Mouse (Mus musculus) hindbrain, embryonic 15.5 days (tissue): ENCODE data around the gene Usp32. TPM values are rescaled to one million over a fixed set of nuclear protein-coding genes. Genes with fewer than 3 reads are reported as not detected.

ENCODE experiments used
- ATAC-seq: fragments of 200-750 bp; cut with Nextera tagmentation; 2 replicates; pipeline ENCODE4 v1.8.0; 2017; ENCODE audit warnings: low read depth, moderate number of reproducible peaks, moderate TSS enrichment; ENCODE audit not compliant: low FRiP score
- H3K27ac ChIP-seq: fragments of 300-500 bp; sonication (generic); replicated peaks from 2 replicates; pipeline ENCODE4 v1.5.1; 2015; ENCODE audit warnings: mild to moderate bottlenecking, inconsistent platforms
- H3K27me3 ChIP-seq: fragments of 300-500 bp; sonication (generic); 2 replicates; pipeline ENCODE4 v1.6.1; 2015; ENCODE audit warnings: control low read depth, inconsistent platforms
- H3K36me3 ChIP-seq: fragments of 300-500 bp; sonication (generic); 2 replicates; pipeline ENCODE4 v1.6.1; 2015; ENCODE audit warnings: control low read depth, inconsistent platforms
- H3K4me1 ChIP-seq: fragments of 300-500 bp; sonication (generic); replicated peaks from 2 replicates; pipeline ENCODE4 v1.6.1; 2015; ENCODE audit warnings: control low read depth, inconsistent platforms
- H3K4me2 ChIP-seq: fragments of 300-500 bp; sonication (generic); 2 replicates; pipeline ENCODE4 v1.6.1; 2015; ENCODE audit warnings: moderate library complexity, mild to moderate bottlenecking, inconsistent platforms
- H3K4me3 ChIP-seq: fragments of 300-500 bp; sonication (generic); 2 replicates; pipeline ENCODE4 v1.5.1; 2015; ENCODE audit warnings: mild to moderate bottlenecking, inconsistent platforms
- H3K9ac ChIP-seq: fragments of 300-500 bp; sonication (generic); 2 replicates; pipeline ENCODE4 v1.6.1; 2015; ENCODE audit warnings: inconsistent platforms
- H3K9me3 ChIP-seq: fragments of 300-500 bp; sonication (generic); 2 replicates; pipeline ENCODE4 v1.6.1; 2016; ENCODE audit warnings: control low read depth, inconsistent platforms
- WGBS: fragments of 180-500 bp; shearing (Covaris S2); methylation state at CpG from one replicate; pipeline ENCODE4 v1.1.7; 2015; 5-methylcytosine and 5-hydroxymethylcytosine counted together
- polyA plus RNA-seq: library from polyadenylated mRNA; unstranded; fragments of >200 nt; fragmentation: Nextera tagmentation; extraction: Ambion mirVana; gene quantifications from 2 replicates; pipeline ENCODE4 v1.2.1, GENCODE M21; 2015

The Usp32 gene
- 10.6 and 11.9 TPM in 2 replicates for polyA plus RNA-seq

DNA sequence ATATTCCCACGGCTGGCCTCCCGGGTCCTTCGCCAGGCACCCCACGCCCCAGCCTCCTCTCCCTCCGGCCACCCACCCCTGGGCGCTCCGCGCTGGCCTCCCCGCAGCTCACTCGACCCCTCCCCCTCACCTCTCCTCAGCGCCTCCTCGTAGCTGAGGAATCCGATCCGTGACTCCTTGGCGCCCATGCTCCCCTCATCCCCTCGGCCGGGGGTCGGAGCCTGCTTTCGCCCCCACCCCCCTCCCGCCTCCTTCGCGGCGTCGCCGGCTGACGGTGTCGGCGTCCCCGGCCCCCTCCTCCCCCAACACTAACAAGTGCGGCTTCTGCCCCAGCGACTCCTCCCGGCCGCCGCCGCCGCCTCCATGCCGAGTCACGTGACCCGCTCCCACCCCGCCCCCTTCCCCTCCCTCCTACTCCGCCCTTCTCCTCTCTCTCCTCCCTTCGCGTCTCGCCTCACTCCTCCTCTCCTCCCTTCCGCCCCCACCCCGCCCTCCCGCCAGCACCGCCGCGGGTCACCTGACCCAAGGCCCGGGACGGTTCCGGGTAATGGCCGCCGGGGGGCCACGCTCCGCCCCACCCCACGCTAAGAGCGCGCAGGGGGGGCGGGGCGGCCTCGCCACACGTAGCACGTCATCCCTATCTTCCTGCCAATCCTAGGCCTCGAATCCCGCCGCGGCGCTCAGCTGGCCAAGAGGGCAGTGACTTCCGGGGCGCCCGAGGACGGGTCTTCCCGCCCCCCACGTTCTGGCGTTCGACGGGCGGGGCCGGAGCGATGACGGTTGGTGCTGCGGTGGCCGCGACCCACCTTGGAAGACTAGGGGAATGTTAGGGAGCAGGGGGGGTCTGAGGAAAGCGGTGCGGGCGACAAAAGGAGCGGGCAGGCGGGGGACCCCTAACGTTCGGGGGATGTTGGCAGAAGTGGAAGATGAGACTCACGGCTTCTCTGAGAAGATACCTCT is at the start of gene Usp32:
Usp32 (minus strand) TSS at position 581 of the 960 bp plus-strand sequence.
- Histone ChIP-seq H3K4me1 (peaks cover 29% of the 10 kb centered on the region), H3K36me3 (no peaks in the 10 kb centered on the region), H3K9ac (peak within 1 kb of the TSS; percentile 90), H3K4me2 (peak within 1 kb of the TSS; percentile 67), H3K4me3 (peak within 1 kb of the TSS; percentile 87), H3K27me3 (no peaks in the 10 kb centered on the region), H3K9me3 (no peaks in the 10 kb centered on the region), H3K27ac (peak within 1 kb of the TSS; percentile 94)
- WGBS: under 1% methylated on average over 72 of the region's 94 CpGs
- peak; percentile 98 for ATAC-seq

DNA sequence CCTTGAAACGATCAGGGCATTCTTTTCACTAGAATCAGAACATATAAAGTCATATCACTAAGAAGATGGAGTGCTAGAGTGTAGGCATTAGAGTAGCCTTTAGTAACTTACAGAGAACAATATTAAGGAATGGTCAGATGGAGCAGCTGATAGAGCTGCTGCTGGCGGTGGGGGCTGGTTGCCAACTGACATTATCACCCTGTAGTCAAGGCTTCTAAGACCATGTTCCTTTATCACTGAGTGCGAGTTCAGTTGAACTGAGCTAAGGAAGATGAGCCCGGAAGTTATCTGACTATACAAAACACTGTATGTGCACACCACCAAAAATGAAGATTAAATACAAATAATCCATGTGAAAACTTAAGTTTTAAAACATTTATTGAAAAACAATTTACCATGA is 49.1 kb upstream of the Usp32 start:
- H3K4me2 ChIP-seq: no peak overlapping the region
- H3K4me1 ChIP-seq: no peaks in the 10 kb centered on the region
- no peak overlapping the region for H3K27ac ChIP-seq
- no peak overlapping the region for H3K4me3 ChIP-seq
- H3K9me3 ChIP-seq: no peaks in the 10 kb centered on the region
- no peak for ATAC-seq
- H3K27me3 ChIP-seq: no peaks in the 10 kb centered on the region
- WGBS: 92% methylated on average over 4 of the region's 4 CpGs
- H3K36me3 ChIP-seq: peaks cover 48% of the 10 kb centered on the region
- H3K9ac ChIP-seq: no peak overlapping the region

DNA sequence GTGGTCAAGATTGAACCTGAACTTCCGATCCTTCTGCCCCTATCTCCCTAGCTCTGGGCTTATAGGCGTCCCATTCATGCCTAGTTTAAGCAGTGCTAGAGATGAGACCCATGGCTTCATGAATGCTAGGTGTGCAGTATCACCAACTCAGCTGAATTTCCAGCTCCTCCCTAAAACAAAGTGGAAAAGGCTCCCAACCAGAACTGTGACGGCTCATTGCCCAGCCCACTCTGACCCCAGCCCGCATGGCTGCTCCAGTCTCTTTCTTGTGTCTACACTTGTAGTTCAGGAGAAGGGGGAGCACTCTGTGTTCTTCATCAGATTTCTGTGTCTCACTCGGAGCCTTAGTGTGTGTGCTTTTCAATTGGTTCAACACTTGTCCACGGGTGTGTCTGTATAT is 44.9 kb upstream of the Usp32 start:
- peaks cover 15% of the 10 kb centered on the region; the same call in 1 of the 2 replicates for H3K36me3 ChIP-seq

GRCm38 (mm10) chr11:85184082-85184481 is 44.1 kb upstream of the Usp32 start:
- WGBS: 70% methylated on average over 5 of the region's 5 CpGs
- peaks cover 6% of the 10 kb centered on the region for H3K4me1 ChIP-seq

More for the DNA sequence above, 44.9 kb upstream of the Usp32 start:
- H3K4me3 ChIP-seq: no peak overlapping the region
- no peak for ATAC-seq
- WGBS: 85% methylated on average over 6 of the region's 6 CpGs
- H3K9ac ChIP-seq: no peak overlapping the region
- no peak overlapping the region for H3K27ac ChIP-seq
- peaks cover 6% of the 10 kb centered on the region for H3K4me1 ChIP-seq
- H3K9me3 ChIP-seq: no peaks in the 10 kb centered on the region
- no peaks in the 10 kb centered on the region for H3K27me3 ChIP-seq
- no peak overlapping the region for H3K4me2 ChIP-seq

GRCm38 (mm10) chr11:85183284-85183779 is 43.4 kb upstream of the Usp32 start:
- Histone ChIP-seq H3K4me1 (peaks cover 6% of the 10 kb centered on the region), H3K9ac (peak overlapping the region; percentile 50), H3K4me2 (peak overlapping the region; percentile 64), H3K36me3 (peaks cover 2% of the 10 kb centered on the region; the same call in 1 of the 2 replicates), H3K9me3 (no peaks in the 10 kb centered on the region), H3K27ac (peak overlapping the region; percentile 67), H3K27me3 (no peaks in the 10 kb centered on the region), H3K4me3 (peak overlapping the region; percentile 42)
- peak; percentile 21; the same call in 1 of the 2 replicates for ATAC-seq
- 23% methylated on average over 13 of the region's 13 CpGs for WGBS

More at GRCm38 (mm10) chr11:85184082-85184481, 44.1 kb upstream of the Usp32 start:
- no peak for ATAC-seq
- Histone ChIP-seq H3K9ac (no peak overlapping the region), H3K36me3 (peaks cover 9% of the 10 kb centered on the region; the same call in 1 of the 2 replicates), H3K27ac (no peak overlapping the region), H3K4me3 (no peak overlapping the region), H3K27me3 (no peaks in the 10 kb centered on the region), H3K4me2 (no peak overlapping the region), H3K9me3 (no peaks in the 10 kb centered on the region)

- peak overlapping the region; percentile 64 for H3K4me2 ChIP-seq
- no peaks in the 10 kb centered on the region for H3K27me3 ChIP-seq
- peaks cover 6% of the 10 kb centered on the region for H3K4me1 ChIP-seq
- ATAC-seq: peak; percentile 95
- no peaks in the 10 kb centered on the region for H3K36me3 ChIP-seq
- H3K27ac ChIP-seq: peak overlapping the region; percentile 67
- H3K9me3 ChIP-seq: no peaks in the 10 kb centered on the region
- WGBS: 5% methylated on average over 20 of the region's 20 CpGs
- peak overlapping the region; percentile 42 for H3K4me3 ChIP-seq
- H3K9ac ChIP-seq: peak overlapping the region; percentile 50
Observed at GRCm38 (mm10) chr11:85182617-85183283, 42.8 kb upstream of the Usp32 start.

DNA sequence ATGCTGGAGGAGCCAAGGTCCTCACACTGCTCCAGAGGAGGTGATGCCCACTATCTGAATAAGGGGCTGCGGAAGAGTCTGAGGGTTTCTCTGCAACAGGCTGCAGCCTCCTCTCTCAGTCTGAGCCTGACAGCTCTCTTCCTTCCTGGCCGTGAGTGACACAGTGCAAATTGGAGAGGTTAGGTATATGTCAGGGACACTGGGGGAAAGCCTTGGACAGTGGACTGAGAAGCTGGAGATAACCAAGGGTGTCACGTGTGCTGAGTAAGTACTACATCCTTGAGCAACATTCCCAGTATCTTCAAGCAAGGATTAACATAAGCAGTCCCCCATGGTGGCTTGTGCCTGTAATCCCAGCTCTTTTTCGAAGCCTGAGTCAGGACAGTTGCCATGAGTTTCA is 38.5 kb upstream of the Usp32 start:
- H3K9me3 ChIP-seq: no peaks in the 10 kb centered on the region
- no peak overlapping the region for H3K9ac ChIP-seq
- no peaks in the 10 kb centered on the region for H3K27me3 ChIP-seq
- no peak overlapping the region for H3K4me3 ChIP-seq
- H3K36me3 ChIP-seq: no peaks in the 10 kb centered on the region
- 87% methylated on average over 4 of the region's 4 CpGs for WGBS
- no peak for ATAC-seq
- H3K4me1 ChIP-seq: peaks cover 5% of the 10 kb centered on the region
- no peak overlapping the region for H3K4me2 ChIP-seq
- H3K27ac ChIP-seq: no peak overlapping the region

GRCm38 (mm10) chr11:85177761-85178160 is 37.8 kb upstream of the Usp32 start:
- H3K4me2 ChIP-seq: no peak overlapping the region
- no peak overlapping the region for H3K27ac ChIP-seq
- H3K36me3 ChIP-seq: no peaks in the 10 kb centered on the region
- H3K9me3 ChIP-seq: no peaks in the 10 kb centered on the region
- ATAC-seq: no peak
- 85% methylated on average over 6 of the region's 6 CpGs for WGBS
- no peak overlapping the region for H3K4me3 ChIP-seq
- no peak overlapping the region for H3K9ac ChIP-seq
- H3K4me1 ChIP-seq: no peaks in the 10 kb centered on the region; the same call in 1 of the 2 replicates
- no peaks in the 10 kb centered on the region for H3K27me3 ChIP-seq

DNA sequence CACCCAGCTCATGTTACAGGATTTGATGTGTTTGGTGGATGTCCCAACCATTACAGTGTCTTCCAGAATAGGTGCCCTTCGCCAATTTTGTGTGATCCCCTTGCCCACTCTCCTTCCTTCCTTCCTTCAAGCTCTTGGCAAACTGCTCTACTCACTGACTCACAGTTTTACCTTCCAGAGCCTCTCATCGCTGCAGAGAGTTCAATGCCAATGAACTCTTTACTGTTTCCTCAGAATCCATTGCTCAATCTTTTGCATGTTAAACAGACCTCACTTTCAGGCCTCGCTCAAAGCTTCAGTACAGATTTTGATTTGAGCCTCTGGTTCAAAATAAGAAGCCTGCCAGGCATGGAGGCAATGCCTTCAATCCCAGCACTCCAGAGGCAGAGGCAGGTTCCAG is 36.0 kb upstream of the Usp32 start:
- no peaks in the 10 kb centered on the region for H3K36me3 ChIP-seq
- no peaks in the 10 kb centered on the region for H3K27me3 ChIP-seq
- no peak overlapping the region for H3K4me2 ChIP-seq
- H3K4me1 ChIP-seq: no peaks in the 10 kb centered on the region
- no peak overlapping the region for H3K27ac ChIP-seq
- no peak for ATAC-seq
- no peaks in the 10 kb centered on the region for H3K9me3 ChIP-seq
- H3K9ac ChIP-seq: no peak overlapping the region
- 89% methylated on average over 3 of the region's 3 CpGs for WGBS
- no peak overlapping the region for H3K4me3 ChIP-seq

DNA sequence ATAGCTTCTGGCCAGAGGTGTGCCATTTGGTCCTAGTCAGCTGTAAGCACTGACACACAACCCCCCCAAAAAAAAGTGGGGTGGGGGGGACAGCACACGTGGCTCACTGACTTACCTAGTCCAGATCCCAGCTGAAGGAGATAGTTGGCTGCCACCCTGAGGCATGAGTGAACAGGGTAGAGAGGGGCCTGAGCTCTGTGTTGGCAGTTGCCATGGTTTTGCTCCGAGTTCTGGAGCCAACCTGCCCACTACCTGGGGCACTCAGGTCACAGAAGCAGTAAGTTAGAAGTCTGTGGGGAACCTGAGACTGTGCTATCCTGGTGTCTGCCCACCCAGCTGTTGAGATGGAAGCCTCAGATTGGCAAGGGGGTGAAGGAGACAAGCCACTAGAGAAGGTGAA is 30.9 kb upstream of the Usp32 start:
- H3K4me1 ChIP-seq: peaks cover 11% of the 10 kb centered on the region
- H3K9me3 ChIP-seq: no peaks in the 10 kb centered on the region
- H3K4me2 ChIP-seq: peak overlapping the region; percentile 69
- H3K27ac ChIP-seq: no peak overlapping the region
- H3K27me3 ChIP-seq: no peaks in the 10 kb centered on the region
- WGBS: 41% methylated on average over 2 of the region's 2 CpGs
- H3K4me3 ChIP-seq: no peak overlapping the region
- ATAC-seq: no peak
- H3K9ac ChIP-seq: no peak overlapping the region
- no peaks in the 10 kb centered on the region for H3K36me3 ChIP-seq

GRCm38 (mm10) chr11:85170058-85170740 is 30.2 kb upstream of the Usp32 start, which contains the start of gene 1700125H20Rik:
1700125H20Rik (plus strand) TSS chr11:85170404.
- Histone ChIP-seq H3K9me3 (no peaks in the 10 kb centered on the region), H3K9ac (peak within 1 kb of the TSS; percentile 44), H3K36me3 (no peaks in the 10 kb centered on the region), H3K4me2 (peak within 1 kb of the TSS; percentile 69), H3K4me3 (peak within 1 kb of the TSS; percentile 34), H3K27me3 (no peaks in the 10 kb centered on the region), H3K4me1 (peaks cover 11% of the 10 kb centered on the region), H3K27ac (no peak within 1 kb of the TSS)
- peak; percentile 93; the same call in 1 of the 2 replicates for ATAC-seq
- 12% methylated on average over 21 of the region's 21 CpGs for WGBS
